Mouse (Mus musculus) urinary bladder, postnatal 36 days (tissue): ENCODE data around the gene Rnf212b.
A peak's percentile ranks its signal among the peaks of the same experiment; 100 is the strongest.

ENCODE experiments used
- DNase-seq, 2 experiments: peaks; one replicate each; pipeline ENCODE4 v3.0.0; 2022; ENCODE audit warnings: low spot score in 2 of 2, mixed read lengths in 1 of 2

Rnf212b gene

GRCm38 (mm10) chr14:54796760-54797159 lies 17.2 kb upstream of the Rnf212b start:
- DNase-seq, result no peak

GRCm38 (mm10) chr14:54799686-54800085 lies 14.3 kb upstream of the Rnf212b start:
- DNase-seq, result no peak

- DNase-seq, result no peak
Measured at GRCm38 (mm10) chr14:54802428-54802827, 11.5 kb upstream of the Rnf212b start.

- no peak for DNase-seq
Measured at GRCm38 (mm10) chr14:54806124-54806523, 7.8 kb upstream of the Rnf212b start.

GRCm38 (mm10) chr14:54808718-54809667 lies 4.9 kb upstream of the Rnf212b start:
- peak; percentile 15 to 22 for DNase-seq

- no peak for DNase-seq
Measured at GRCm38 (mm10) chr14:54809668-54810033, 4.3 kb upstream of the Rnf212b start.

GRCm38 (mm10) chr14:54815737-54816136 lies 1.8 kb downstream of the Rnf212b start:
- DNase-seq, result no peak

GRCm38 (mm10) chr14:54817791-54818190 lies 3.9 kb downstream of the Rnf212b start:
- no peak for DNase-seq

- DNase-seq, result no peak
Measured at GRCm38 (mm10) chr14:54822301-54822700, 8.4 kb downstream of the Rnf212b start.

- DNase-seq, result no peak
Measured at GRCm38 (mm10) chr14:54823716-54824115, 9.8 kb downstream of the Rnf212b start.

- peak in 1 of 2 experiments; percentile 11 for DNase-seq
Measured at GRCm38 (mm10) chr14:54843461-54843860, 29.5 kb downstream of the Rnf212b start.

GRCm38 (mm10) chr14:54855726-54856125 lies 41.8 kb downstream of the Rnf212b start:
- DNase-seq, result no peak

- no peak for DNase-seq
Measured at GRCm38 (mm10) chr14:54856703-54857102, 42.8 kb downstream of the Rnf212b start.

GRCm38 (mm10) chr14:54857891-54858290 lies 44.0 kb downstream of the Rnf212b start:
- DNase-seq, result no peak

GRCm38 (mm10) chr14:54860511-54860910 lies 46.6 kb downstream of the Rnf212b start:
- DNase-seq, result peak; percentile 44 to 53

GRCm38 (mm10) chr14:54863501-54864312 lies 49.8 kb downstream of the Rnf212b start:
- peak; percentile 82 to 93 for DNase-seq

- no peak for DNase-seq
Measured at GRCm38 (mm10) chr14:54864313-54865036, 50.5 kb downstream of the Rnf212b start.

- DNase-seq, result no peak
Measured at GRCm38 (mm10) chr14:54865626-54866025, 51.7 kb downstream of the Rnf212b start.

GRCm38 (mm10) chr14:54866268-54866667 lies 52.3 kb downstream of the Rnf212b start:
- DNase-seq, result no peak

- DNase-seq, result no peak
Measured at GRCm38 (mm10) chr14:54866936-54867335, 53.0 kb downstream of the Rnf212b start.

GRCm38 (mm10) chr14:54868026-54868425 lies 54.1 kb downstream of the Rnf212b start:
- DNase-seq, result no peak

GRCm38 (mm10) chr14:54870861-54871260 lies 56.9 kb downstream of the Rnf212b start, which contains the start of gene Homez:
Gene Homez, minus strand, starts transcription at chr14:54870961.
- DNase-seq, result no peak
